Mouse (Mus musculus): ENCODE measurements at regions not wholly inside any gene's neighbourhood (a gene's known extent, or its start where the extent isn't known, plus 50 kb on each side); places are given as distances from the start of the nearest gene placed in this dataset.

DNA sequence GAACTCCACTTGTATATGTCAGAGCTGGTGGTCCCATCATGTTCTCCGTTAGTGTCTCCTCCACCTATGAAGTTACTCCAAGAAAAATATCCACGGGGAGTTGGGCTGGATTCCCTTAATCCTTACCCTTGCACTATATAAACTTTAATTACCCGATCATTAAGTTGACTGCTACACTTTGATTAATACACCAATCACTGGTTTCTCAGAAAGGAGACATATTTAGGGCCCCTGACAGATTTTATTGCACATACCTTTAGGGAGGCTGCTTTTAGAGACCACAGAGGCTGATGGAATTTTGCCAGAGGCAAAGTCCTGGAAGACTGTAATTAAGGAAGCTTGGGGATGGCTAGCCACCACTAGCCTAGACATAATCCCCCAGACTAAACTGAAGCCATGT lies 457.3 kb downstream of the Fat4 start:
- TF ChIP-seq MYOG (IDR thresholded peaks at IDR 0.05; ENCODE audit: control insufficient read depth, extremely low read depth, insufficient read length): no peak
- no peak for TF ChIP-seq MAX (IDR thresholded peaks at IDR 0.05)
- no peak for TF ChIP-seq CTCF (IDR thresholded peaks at IDR 0.05; ENCODE audit: control insufficient read depth, insufficient read depth, insufficient read length)
- no peak for TF ChIP-seq USF1 (IDR thresholded peaks at IDR 0.05; ENCODE audit: low read depth)

Data from C2C12 (cell line).